Mouse (Mus musculus) adrenal gland, postnatal 4 days (tissue): Measurements from ENCODE around the gene Olfr1348. TPM values are rescaled to one million over a fixed set of nuclear protein-coding genes. Genes with fewer than 3 reads are reported as not detected.
"Not testable (repeated sequence)": the region's sequence is repeated elsewhere in the genome, so short reads cannot be mapped to it uniquely, and the experiment has no call there.

Experiments
- DNase-seq, 2 experiments: peaks; one replicate each; pipeline ENCODE4 v3.0.0; 2021 to 2022; ENCODE audit warnings: low spot score in 2 of 2, mixed read lengths in 2 of 2
- long read RNA-seq, 2 experiments: library from polyadenylated mRNA; stranded (forward); transcript quantifications; one replicate each; pipeline ENCODE4 v2.0.0; 2021
- total RNA-seq, 2 experiments: library from RNA; stranded (reverse); gene quantifications; 2 replicates each; pipeline ENCODE4 v1.2.3; 2021

Olfr1348 gene
- total RNA-seq: not detected
- long read RNA-seq, experiment 1: 0 reads
- long read RNA-seq, experiment 2: 0 reads

- DNase-seq: no peak
These were observed at the start of gene Olfr1348 for GRCm38 (mm10) chr7:6508648-6509047. TSS of gene Olfr1348 (minus strand) at chr7:6508748.

- DNase-seq: no peak
These were observed 17.6 kb upstream of the Olfr1348 start for GRCm38 (mm10) chr7:6526141-6526540.

- DNase-seq: no peak
These were observed 16.5 kb upstream of the Olfr1348 start for GRCm38 (mm10) chr7:6525001-6525400.

- DNase-seq: no peak
These were observed 14.3 kb upstream of the Olfr1348 start, which contains the start of gene Olfr1349 for GRCm38 (mm10) chr7:6522850-6523249. TSS of gene Olfr1349 (minus strand) at chr7:6522950.

GRCm38 (mm10) chr7:6521666-6522065 is 13.1 kb upstream of the Olfr1348 start:
- DNase-seq: no peak

- DNase-seq: no peak
These were observed 8.9 kb downstream of the Olfr1348 start, which contains the start of gene Olfr1347 for GRCm38 (mm10) chr7:6499655-6500054. TSS of gene Olfr1347 (minus strand) at chr7:6499755.

- DNase-seq: no peak
These were observed 21.7 kb downstream of the Olfr1348 start, which contains the start of gene Olfr5 for GRCm38 (mm10) chr7:6486841-6487240. TSS of gene Olfr5 (minus strand) at chr7:6486941.

- DNase-seq: not testable (repeated sequence)
These were observed 30.9 kb downstream of the Olfr1348 start for GRCm38 (mm10) chr7:6477633-6478032.

- DNase-seq: no peak
These were observed 41.6 kb downstream of the Olfr1348 start, which contains the start of gene Olfr1346 for GRCm38 (mm10) chr7:6466951-6467350. TSS of gene Olfr1346 (plus strand) at chr7:6467101.

- no peak for DNase-seq
These were observed 52.1 kb downstream of the Olfr1348 start for GRCm38 (mm10) chr7:6456399-6456798.

GRCm38 (mm10) chr7:6455868-6456267 is 52.7 kb downstream of the Olfr1348 start, which contains the start of gene Olfr1336:
TSS of gene Olfr1336 (plus strand) at chr7:6456168.
- no peak for DNase-seq

Other genes starting within 250 kb of the Olfr1348 start
- gene Zfp667, start 222.2 kb downstream of the Olfr1348 start, total RNA-seq: 10 to 100 TPM in 1 of 2 experiments, 1 to 10 TPM in 1; 9.5 to 10.6 TPM
- gene Zfp583, start 177.5 kb downstream of the Olfr1348 start, total RNA-seq: 1 to 10 TPM; 3.1 to 5.4 TPM
- 1 to 10 TPM; 1.6 to 1.7 TPM for gene Gm3854, start 165.0 kb downstream of the Olfr1348 start, total RNA-seq
- 1 to 10 TPM; 3.9 to 4.0 TPM for gene Zfp78, start 145.5 kb downstream of the Olfr1348 start, total RNA-seq
- gene Zfp28, start 125.5 kb downstream of the Olfr1348 start, total RNA-seq: 1 to 10 TPM; 6.8 to 9.0 TPM
- under 1 TPM; 0.17 to 0.40 TPM for gene Smim17, start 110.0 kb downstream of the Olfr1348 start, total RNA-seq
- gene Gm20715, start 98.5 kb downstream of the Olfr1348 start, total RNA-seq: under 1 TPM in 1 of 2 experiments, not detected in 1; 0.08 TPM
- not detected for gene Olfr1344, start 70.1 kb downstream of the Olfr1348 start, total RNA-seq
- under 1 TPM in 1 of 2 experiments, not detected in 1; 0.03 TPM for gene Olfr1336, start 52.6 kb downstream of the Olfr1348 start, total RNA-seq
- gene Olfr1346, start 41.6 kb downstream of the Olfr1348 start, total RNA-seq: not detected
- not detected for gene Olfr5, start 21.8 kb downstream of the Olfr1348 start, total RNA-seq
- gene Olfr1347, start 9.0 kb downstream of the Olfr1348 start, total RNA-seq: not detected
- gene Olfr1349, start 14.2 kb upstream of the Olfr1348 start, total RNA-seq: not detected
- gene Olfr1350, start 56.1 kb upstream of the Olfr1348 start, total RNA-seq: not detected
- 10 to 100 TPM; 61.7 to 69.0 TPM for gene Zim1, start 187.7 kb upstream of the Olfr1348 start, total RNA-seq
- gene Peg3, start 221.7 kb upstream of the Olfr1348 start, total RNA-seq: 100 to 1,000 TPM; 191 to 197 TPM
- 1 to 10 TPM; 8.3 to 8.5 TPM for gene Usp29, start 221.8 kb upstream of the Olfr1348 start, total RNA-seq